Mouse (Mus musculus) ES-Bruce4 (cell line): ENCODE data around the gene Lrrc73.

Source experiments
- CTCF ChIP-seq: IDR thresholded peaks from one replicate; pipeline ENCODE4 v1.8.1; 2011; ENCODE audit warnings: low read depth, low read length
- EP300 ChIP-seq: IDR thresholded peaks from 2 replicates; pipeline ENCODE4 v1.6.1; 2011; ENCODE audit warnings: low read depth, low read length; ENCODE audit not compliant: insufficient read depth
- POLR2A ChIP-seq: IDR thresholded peaks from one replicate; pipeline ENCODE4 v1.8.1; 2011; ENCODE audit warnings: low read length; ENCODE audit not compliant: insufficient read depth

DNA sequence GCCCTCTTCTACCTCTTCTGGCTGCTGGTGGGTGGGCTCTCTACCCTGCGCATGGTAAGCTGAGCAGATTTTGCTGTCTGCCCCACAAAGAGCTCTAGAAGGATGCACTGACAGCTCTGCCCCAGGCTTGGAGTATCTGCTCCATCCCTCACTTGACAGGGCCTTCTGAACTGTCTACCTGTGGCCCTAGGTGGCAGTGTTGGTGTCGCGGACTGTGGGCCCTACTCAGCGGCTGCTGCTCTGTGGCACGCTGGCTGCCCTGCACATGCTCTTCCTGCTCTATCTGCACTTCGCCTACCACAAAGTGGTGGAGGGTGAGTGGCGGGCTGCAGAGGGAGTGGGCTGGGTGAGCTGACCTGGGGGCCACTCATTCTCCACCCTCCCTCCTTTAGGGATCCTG is 2.2 kb upstream of the Lrrc73 start:
- TF ChIP-seq CTCF: peak; percentile 59
- TF ChIP-seq POLR2A: no peak
- TF ChIP-seq EP300: no peak
